Mouse (Mus musculus) liver, embryonic 16.5 days (tissue): ENCODE results near the gene Ndufs4. TPM values are rescaled to one million over a fixed set of nuclear protein-coding genes. Genes with fewer than 3 reads are reported as not detected.

Experiments
- ATAC-seq: fragments of 200-750 bp; cut with Nextera tagmentation; 2 replicates; pipeline ENCODE4 v1.8.0; 2017; ENCODE audit warnings: low read depth, mild to moderate bottlenecking, moderate number of reproducible peaks, moderate library complexity
- H3K27ac ChIP-seq: fragments of 300-500 bp; sonication (generic); 2 replicates; pipeline ENCODE4 v1.5.1; 2014; ENCODE audit warnings: mild to moderate bottlenecking, low read length
- H3K27me3 ChIP-seq: fragments of 300-500 bp; sonication (generic); 2 replicates; pipeline ENCODE4 v1.6.1; 2014; ENCODE audit warnings: low read depth, low read length, mixed read lengths; ENCODE audit not compliant: control insufficient read depth, insufficient read depth
- H3K36me3 ChIP-seq: fragments of 300-500 bp; sonication (generic); 2 replicates; pipeline ENCODE4 v1.6.1; 2014; ENCODE audit warnings: mild to moderate bottlenecking; ENCODE audit not compliant: control insufficient read depth, insufficient read depth
- H3K4me1 ChIP-seq: fragments of 300-500 bp; sonication (generic); 2 replicates; pipeline ENCODE4 v1.6.1; 2014; ENCODE audit warnings: low read depth, low read length, mixed read lengths; ENCODE audit not compliant: control insufficient read depth
- H3K4me2 ChIP-seq: fragments of 300-500 bp; sonication (generic); 2 replicates; pipeline ENCODE4 v1.6.1; 2014; ENCODE audit warnings: low read depth, low read length, mixed read lengths
- H3K4me3 ChIP-seq: fragments of 300-500 bp; sonication (generic); 2 replicates; pipeline ENCODE4 v1.5.1; 2014; ENCODE audit warnings: low read depth, mild to moderate bottlenecking, low read length
- H3K9ac ChIP-seq: fragments of 300-500 bp; sonication (generic); 2 replicates; pipeline ENCODE4 v1.6.1; 2014; ENCODE audit warnings: low read depth, low read length
- H3K9me3 ChIP-seq: fragments of 300-500 bp; sonication (generic); replicated peaks from 2 replicates; pipeline ENCODE4 v1.6.1; 2016; ENCODE audit warnings: low read length; ENCODE audit not compliant: control insufficient read depth
- WGBS: fragments of 180-500 bp; shearing (Covaris S2); extraction: QIAGEN DNeasy Blood & Tissue Kit; methylation state at CpG from one replicate; pipeline ENCODE4 v1.1.7; 2014; ENCODE audit not compliant: insufficient replicate concordance; 5-methylcytosine and 5-hydroxymethylcytosine counted together
- polyA plus RNA-seq: library from polyadenylated mRNA; unstranded; fragments of >200 nt; fragmentation: Nextera tagmentation; extraction: Ambion mirVana; gene quantifications from 2 replicates; pipeline ENCODE4 v1.2.1, GENCODE M21; 2015

The Ndufs4 gene
- polyA plus RNA-seq, 1 experiment from 2014 or later: 127 TPM

- WGBS: 73% methylated on average over 8 of the region's 8 CpGs
- ATAC-seq: no peak
- H3K4me3 ChIP-seq: no peak overlapping the region
These were observed 36.6 kb downstream of the Ndufs4 start for GRCm38 (mm10) chr13:114351321-114351946.

GRCm38 (mm10) chr13:114344979-114345712, 42.9 kb downstream of the Ndufs4 start:
- Histone ChIP-seq H3K9ac (no peak overlapping the region), H3K27ac (no peak overlapping the region)
- WGBS: 83% methylated on average over 13 of the region's 13 CpGs

More at GRCm38 (mm10) chr13:114351321-114351946, 36.6 kb downstream of the Ndufs4 start:
- H3K27ac ChIP-seq: no peak overlapping the region
- no peaks in the 10 kb centered on the region for H3K36me3 ChIP-seq
- no peak overlapping the region for H3K4me2 ChIP-seq
- no peaks in the 10 kb centered on the region for H3K4me1 ChIP-seq
- H3K9me3 ChIP-seq: no peaks in the 10 kb centered on the region
- no peaks in the 10 kb centered on the region for H3K27me3 ChIP-seq
- H3K9ac ChIP-seq: no peak overlapping the region

GRCm38 (mm10) chr13:114344220-114344973, 43.7 kb downstream of the Ndufs4 start:
- H3K4me1 ChIP-seq: peaks cover 2% of the 10 kb centered on the region
- H3K9ac ChIP-seq: no peak overlapping the region
- H3K4me2 ChIP-seq: no peak overlapping the region
- H3K9me3 ChIP-seq: no peaks in the 10 kb centered on the region
- 30% methylated on average over 3 of the region's 3 CpGs for WGBS
- H3K27me3 ChIP-seq: no peaks in the 10 kb centered on the region
- H3K4me3 ChIP-seq: no peak overlapping the region
- peak; percentile 69 for ATAC-seq
- no peaks in the 10 kb centered on the region for H3K36me3 ChIP-seq
- H3K27ac ChIP-seq: no peak overlapping the region

More at GRCm38 (mm10) chr13:114344979-114345712, 42.9 kb downstream of the Ndufs4 start:
- Histone ChIP-seq H3K4me2 (no peak overlapping the region), H3K27me3 (no peaks in the 10 kb centered on the region), H3K4me1 (peaks cover 2% of the 10 kb centered on the region), H3K36me3 (no peaks in the 10 kb centered on the region), H3K4me3 (no peak overlapping the region), H3K9me3 (no peaks in the 10 kb centered on the region)
- no peak for ATAC-seq

- no peaks in the 10 kb centered on the region for H3K36me3 ChIP-seq
- ATAC-seq: peak; percentile 68
- no peaks in the 10 kb centered on the region for H3K27me3 ChIP-seq
- WGBS: 22% methylated on average over 8 of the region's 8 CpGs
- H3K4me1 ChIP-seq: peaks cover 2% of the 10 kb centered on the region
- H3K27ac ChIP-seq: no peak overlapping the region
- no peak overlapping the region for H3K4me3 ChIP-seq
- H3K9ac ChIP-seq: no peak overlapping the region
- H3K9me3 ChIP-seq: no peaks in the 10 kb centered on the region
- no peak overlapping the region for H3K4me2 ChIP-seq
These were observed 45.1 kb downstream of the Ndufs4 start for GRCm38 (mm10) chr13:114343001-114343400.

- H3K4me1 ChIP-seq: peaks cover 4% of the 10 kb centered on the region; the same call in 1 of the 2 replicates
- H3K4me2 ChIP-seq: no peak overlapping the region
- no peak overlapping the region for H3K4me3 ChIP-seq
- WGBS: 53% methylated on average over 2 of the region's 2 CpGs
- no peak overlapping the region for H3K27ac ChIP-seq
- no peak overlapping the region for H3K9ac ChIP-seq
- H3K9me3 ChIP-seq: no peaks in the 10 kb centered on the region
- H3K27me3 ChIP-seq: no peaks in the 10 kb centered on the region
- ATAC-seq: no peak
- no peaks in the 10 kb centered on the region for H3K36me3 ChIP-seq
These were observed 68.1 kb downstream of the Ndufs4 start for GRCm38 (mm10) chr13:114319835-114320389.

GRCm38 (mm10) chr13:114319136-114319535, 68.9 kb downstream of the Ndufs4 start:
- H3K36me3 ChIP-seq: no peaks in the 10 kb centered on the region
- no peak overlapping the region for H3K9ac ChIP-seq
- H3K4me2 ChIP-seq: no peak overlapping the region
- no peak for ATAC-seq
- peaks cover 4% of the 10 kb centered on the region; the same call in 1 of the 2 replicates for H3K4me1 ChIP-seq
- no peaks in the 10 kb centered on the region for H3K9me3 ChIP-seq
- no peaks in the 10 kb centered on the region for H3K27me3 ChIP-seq
- no peak overlapping the region for H3K4me3 ChIP-seq
- no peak overlapping the region for H3K27ac ChIP-seq

- H3K27me3 ChIP-seq: no peaks in the 10 kb centered on the region
- WGBS: 48% methylated on average over 3 of the region's 3 CpGs
- peaks cover 4% of the 10 kb centered on the region; the same call in 1 of the 2 replicates for H3K4me1 ChIP-seq
- no peak overlapping the region for H3K4me3 ChIP-seq
- H3K9ac ChIP-seq: no peak overlapping the region
- no peaks in the 10 kb centered on the region for H3K36me3 ChIP-seq
- no peak overlapping the region for H3K27ac ChIP-seq
- peak; percentile 76 for ATAC-seq
- H3K9me3 ChIP-seq: no peaks in the 10 kb centered on the region
- H3K4me2 ChIP-seq: no peak overlapping the region
These were observed 72.7 kb downstream of the Ndufs4 start for GRCm38 (mm10) chr13:114315374-114315773.

GRCm38 (mm10) chr13:114314953-114315352, 73.1 kb downstream of the Ndufs4 start:
- Histone ChIP-seq H3K27me3 (no peaks in the 10 kb centered on the region), H3K9ac (no peak overlapping the region), H3K4me2 (no peak overlapping the region), H3K4me1 (peaks cover 4% of the 10 kb centered on the region; the same call in 1 of the 2 replicates), H3K4me3 (no peak overlapping the region), H3K27ac (0 out of 2 replicates have a peak overlapping the region, but pooled peaks have one; percentile 5), H3K9me3 (no peaks in the 10 kb centered on the region), H3K36me3 (no peaks in the 10 kb centered on the region)
- WGBS: 60% methylated on average over 3 of the region's 3 CpGs
- peak; percentile 54 for ATAC-seq
